Mouse (Mus musculus): ENCODE measurements around the gene Pmch. TPM values are rescaled to one million over a fixed set of nuclear protein-coding genes. Genes with fewer than 3 reads are reported as not detected.

Pmch gene
- total RNA-seq (2022), result 1 to 10 TPM in 1 of 4 experiments, not detected in 3; 1.1 TPM

DNA sequence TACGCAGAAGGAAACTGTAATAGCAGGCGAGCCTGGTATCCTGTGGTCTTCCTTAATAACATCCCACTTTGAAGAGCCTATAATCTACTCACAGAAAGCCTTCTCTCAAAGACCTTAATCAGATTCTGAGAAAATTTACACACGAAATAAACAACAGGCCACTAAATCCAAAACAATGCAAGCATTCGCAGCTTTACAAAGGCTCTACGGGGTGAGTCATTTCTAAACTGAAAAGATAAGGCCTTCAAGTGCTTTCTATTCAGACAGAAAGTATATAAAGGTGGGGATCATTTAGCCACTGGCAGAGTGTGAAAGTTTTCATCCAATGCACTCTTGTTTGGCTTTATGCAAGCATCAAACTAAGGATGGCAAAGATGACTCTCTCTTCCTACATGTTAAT lies at the start of gene Pmch:
Gene Pmch, plus strand, starts transcription at position 301 of the 400 bp plus-strand sequence.
- DNase-seq (ENCODE audit: low spot score in 2 of 2), result no peak

DNA sequence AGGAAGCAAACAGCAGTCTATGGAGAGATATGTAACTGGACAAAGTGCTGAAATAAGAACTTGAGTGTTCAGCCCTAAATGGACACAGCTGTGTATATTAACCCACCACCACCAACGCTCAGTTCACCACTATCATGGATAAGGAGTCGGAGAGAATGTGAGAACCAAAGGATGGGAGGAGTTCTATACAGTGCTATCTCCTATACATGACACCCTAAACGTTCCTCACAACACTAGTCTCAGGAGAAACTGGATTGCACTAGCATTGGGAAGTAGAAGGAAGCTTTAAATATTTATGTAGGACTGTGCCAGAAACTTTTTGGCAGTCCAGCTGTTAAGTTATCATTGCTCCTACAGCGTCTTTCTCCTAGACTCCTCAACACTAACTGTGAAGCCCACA lies 46.6 kb upstream of the Pmch start:
- DNase-seq (ENCODE audit: low spot score in 2 of 2), result no peak

DNA sequence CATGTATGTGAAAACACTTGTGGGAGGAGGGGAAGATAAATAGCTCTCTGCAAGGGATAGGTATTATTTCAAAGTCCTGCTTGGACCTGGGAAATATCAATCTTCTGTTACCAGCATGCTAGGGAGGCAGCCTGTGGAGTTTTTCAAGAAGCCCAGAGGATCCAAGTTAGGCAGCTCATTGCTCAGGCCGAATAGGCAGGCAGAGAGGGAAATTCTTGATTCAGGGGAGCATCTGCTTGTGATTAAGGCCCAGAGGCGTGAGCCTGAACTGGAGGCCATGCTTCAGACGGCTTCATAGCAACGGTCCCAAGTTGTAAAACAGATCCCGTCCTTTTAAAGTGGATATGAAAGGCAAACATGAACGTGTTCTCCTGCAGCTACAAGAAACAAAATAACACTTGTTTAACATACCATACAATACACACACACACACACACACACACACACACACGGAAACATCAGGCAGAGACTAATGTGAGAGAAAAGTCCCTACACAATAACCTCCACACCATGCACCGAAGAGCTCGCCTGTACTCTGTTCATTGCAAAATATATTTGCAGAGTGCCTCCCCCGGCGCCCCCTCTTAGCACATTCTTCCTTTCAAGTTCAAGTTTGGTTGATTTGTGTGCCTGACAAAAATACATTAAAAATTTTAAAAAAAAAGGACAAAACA lies 44.6 kb upstream of the Pmch start:
- no peak for DNase-seq (ENCODE audit: low spot score in 2 of 2)

DNA sequence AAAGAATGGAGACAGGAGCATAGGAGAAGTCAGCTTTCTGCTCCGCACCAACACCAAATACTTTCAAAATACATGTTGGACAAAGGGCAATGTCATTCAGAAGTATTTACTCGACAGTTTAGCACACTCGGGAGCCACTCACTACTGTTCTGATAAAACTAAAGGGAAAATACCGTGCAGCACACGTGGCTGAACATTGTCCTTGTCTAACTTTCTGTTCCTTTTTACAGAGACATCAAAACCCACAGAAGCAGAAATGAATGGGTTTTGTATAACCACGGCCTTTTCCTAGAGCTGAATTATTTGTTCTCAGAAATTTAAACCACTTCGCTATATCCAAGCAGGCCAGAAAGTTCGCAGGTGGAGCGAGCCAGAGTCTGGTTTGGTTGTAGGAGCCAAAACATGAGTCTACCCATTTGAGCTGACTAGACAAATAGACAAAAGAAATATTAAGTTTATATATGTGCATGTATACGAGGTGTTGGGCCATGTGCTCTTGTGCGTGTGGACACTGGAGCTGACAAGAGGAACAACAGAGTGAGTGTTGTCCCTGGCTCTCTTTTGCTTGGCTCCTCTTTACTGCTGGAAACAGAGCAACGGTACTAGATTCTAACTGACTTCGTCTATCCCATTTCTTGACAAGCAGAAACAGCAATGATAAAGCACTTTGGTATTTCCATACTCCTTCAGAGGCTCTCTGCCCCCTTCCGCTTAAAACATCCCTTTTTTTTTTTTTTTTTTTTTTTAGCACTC lies 36.5 kb upstream of the Pmch start:
- DNase-seq (ENCODE audit: low spot score in 2 of 2), result no peak

DNA sequence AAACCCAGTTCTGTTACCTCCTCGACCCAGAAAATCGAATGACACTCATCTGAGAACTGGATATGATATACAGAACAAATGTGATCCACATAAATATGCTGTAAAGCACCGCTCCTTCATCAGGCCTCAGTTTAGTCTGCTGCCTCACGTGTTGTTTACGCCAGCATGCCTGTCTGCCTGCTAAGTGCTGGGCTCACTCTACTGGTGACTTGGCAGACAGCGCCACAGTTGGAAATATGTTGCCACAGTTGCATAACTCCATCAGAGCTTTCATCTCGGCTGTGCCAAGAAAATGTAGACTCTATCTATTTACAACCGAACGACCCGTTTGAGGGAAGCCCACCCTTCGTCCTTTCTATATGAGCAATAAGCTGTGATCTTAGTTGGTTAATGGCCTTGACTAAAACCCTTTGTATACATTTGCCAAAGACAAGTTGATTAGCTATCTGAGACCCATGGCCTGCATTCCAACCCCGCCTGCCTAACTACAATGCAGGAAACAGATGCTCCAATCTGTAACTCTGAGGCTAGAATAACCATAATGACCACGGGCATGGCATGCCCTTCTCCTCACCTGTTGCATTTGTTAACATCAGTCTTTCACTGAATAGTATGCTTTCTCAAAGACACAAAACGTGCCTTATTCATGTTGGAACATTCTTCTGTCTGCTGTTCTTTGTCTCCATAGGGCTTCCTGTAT lies 33.8 kb upstream of the Pmch start:
- DNase-seq (ENCODE audit: low spot score in 2 of 2), result peak; percentile 51 to 63

DNA sequence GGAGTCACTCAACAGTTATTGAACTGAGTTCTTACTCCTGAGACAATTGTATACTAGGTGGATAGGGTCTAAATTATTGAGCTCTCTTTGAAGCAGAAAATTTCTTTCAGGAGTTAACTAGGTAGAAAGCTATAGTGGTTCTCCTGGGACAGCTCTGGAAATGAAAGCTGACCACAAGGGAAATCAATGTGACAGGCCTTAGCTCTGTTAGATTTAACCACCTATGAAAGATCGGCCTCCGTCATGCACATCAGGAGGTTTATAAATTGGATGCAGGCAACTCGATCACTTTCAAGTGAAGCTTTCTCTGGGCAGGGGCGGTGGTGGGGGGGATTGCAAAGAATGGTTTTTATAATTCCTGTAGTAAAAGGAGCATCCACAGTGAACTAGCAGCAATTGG lies 27.4 kb upstream of the Pmch start:
- DNase-seq (ENCODE audit: low spot score in 2 of 2), result no peak

DNA sequence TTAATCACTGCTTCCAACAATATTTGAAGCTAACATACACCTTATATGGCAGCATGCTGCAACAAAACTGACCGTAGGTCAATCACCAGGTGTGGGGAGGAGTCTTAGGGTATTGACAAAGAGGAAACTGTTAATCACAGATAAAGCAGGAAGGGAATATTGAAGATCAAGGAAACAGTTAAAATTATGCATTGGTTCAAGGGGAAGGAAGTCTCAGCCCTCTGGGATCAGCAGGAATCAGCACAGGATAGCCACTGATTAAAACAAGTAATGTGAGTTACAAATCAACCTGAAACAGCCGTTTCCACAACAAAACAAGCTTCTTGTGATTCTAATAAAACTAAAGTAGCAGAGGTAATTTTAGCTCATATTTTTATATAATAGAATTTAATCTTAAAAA lies 26.0 kb upstream of the Pmch start:
- DNase-seq (ENCODE audit: low spot score in 2 of 2), result no peak

DNA sequence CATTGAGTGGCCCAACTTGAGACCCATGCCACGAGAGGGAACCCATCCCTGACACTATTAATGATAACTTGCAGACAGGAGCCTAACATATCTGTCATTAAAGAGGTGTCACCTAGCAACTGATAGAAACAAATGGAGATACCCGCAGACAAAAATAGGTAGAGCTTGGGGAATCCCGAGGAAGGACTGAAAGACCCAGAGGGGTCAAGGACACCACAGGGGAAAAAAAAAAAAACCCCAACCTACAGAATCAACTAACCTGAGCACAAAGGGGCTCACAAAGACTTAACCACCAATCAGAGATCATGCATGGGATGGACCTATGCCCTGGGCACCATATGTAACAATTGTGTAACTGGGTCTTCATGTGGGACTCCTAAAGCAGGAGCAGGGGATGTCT lies 23.5 kb upstream of the Pmch start:
- DNase-seq (ENCODE audit: low spot score in 2 of 2), result no peak

DNA sequence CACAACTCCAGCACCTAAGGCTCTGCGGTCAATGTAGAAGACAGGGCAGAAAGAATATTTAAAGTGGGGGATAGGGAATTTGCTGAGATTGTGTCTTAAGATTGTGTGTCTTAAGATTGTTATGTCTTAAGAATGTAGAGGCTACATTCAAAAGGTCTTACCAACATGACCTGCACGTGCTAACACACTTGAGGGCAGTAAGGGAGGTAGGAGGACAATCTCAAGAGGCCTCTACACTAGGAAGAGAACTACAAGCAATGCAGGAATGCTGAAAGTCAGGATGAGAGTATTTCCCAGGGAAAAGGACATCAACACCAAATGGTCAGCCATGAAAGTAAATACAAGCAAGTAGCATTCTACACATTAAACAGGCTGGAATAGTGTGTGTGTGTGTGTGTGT lies 15.3 kb downstream of the Pmch start:
- no peak for DNase-seq (ENCODE audit: low spot score in 2 of 2)

DNA sequence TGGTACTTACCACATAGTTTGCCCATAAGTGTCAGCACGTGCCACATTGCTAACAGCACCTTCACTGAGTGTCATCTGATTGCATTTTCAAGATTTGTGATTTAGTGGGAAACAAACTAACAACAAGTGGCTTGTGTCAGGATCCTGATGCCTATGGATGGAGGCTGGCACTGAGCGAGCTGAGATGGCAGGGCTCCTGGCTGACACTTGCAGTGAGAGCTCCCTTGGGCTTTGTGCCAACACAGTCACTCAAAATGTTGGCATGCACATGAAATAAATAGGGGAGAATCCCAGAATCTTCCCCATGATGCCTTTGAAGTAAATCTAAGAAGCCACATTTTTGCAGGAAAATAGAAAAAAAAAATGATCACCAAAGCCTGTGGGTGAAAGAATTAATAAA lies 22.4 kb downstream of the Pmch start:
- no peak for DNase-seq (ENCODE audit: low spot score in 2 of 2)

DNA sequence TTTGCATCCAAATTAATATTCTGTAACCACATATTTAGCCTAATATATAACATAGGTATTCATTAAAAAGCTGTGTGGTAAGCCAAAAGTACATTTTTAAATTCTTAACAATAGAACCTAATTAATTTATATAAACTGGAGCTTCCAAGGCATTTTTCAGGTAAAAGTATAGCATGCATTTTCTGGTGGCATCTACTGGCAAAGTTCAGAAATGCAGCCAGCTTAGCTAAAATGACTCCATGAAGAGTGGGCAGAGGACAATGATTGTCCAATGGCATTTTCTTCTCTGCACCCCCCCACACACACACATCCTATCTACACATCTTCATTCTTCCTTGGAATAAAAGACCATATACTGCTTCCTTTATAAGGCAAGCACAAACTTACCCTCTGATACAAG lies 28.8 kb downstream of the Pmch start:
- no peak for DNase-seq (ENCODE audit: low spot score in 2 of 2)

DNA sequence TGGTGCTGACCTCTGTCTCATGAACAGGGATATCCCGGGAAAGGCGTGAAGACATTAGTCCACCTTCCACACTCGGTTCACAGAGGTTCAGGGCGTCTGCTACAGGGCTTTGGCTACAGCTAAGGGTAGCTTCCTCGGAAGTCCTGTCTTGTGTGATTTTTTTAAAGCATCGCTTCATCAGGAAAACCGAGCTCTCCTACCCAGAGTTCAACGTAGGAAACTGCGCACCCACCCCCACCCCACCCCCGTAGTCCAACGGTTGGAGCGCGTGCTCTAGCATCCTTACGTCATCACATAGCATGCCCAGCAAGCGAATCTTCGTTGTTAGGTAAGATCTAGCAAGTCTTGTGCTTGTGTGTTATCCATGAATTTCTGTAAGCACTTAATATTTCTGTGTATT lies 44.8 kb downstream of the Pmch start:
- DNase-seq (ENCODE audit: low spot score in 2 of 2), result no peak

Other genes starting within 250 kb of the Pmch start
- gene Igf1, start 232.8 kb upstream of the Pmch start, total RNA-seq (2022), result 10 to 100 TPM in 2 of 4 experiments, 1 to 10 TPM in 2; 7.2 to 24.8 (median 12.2) TPM
- 1 to 10 TPM in 2 of 4 experiments, under 1 TPM in 2; 0.70 to 1.3 (median 1.0) TPM for gene Parpbp, start 55.9 kb downstream of the Pmch start, total RNA-seq (2022)
- gene Nup37, start 55.9 kb downstream of the Pmch start, total RNA-seq (2022), result 1 to 10 TPM; 6.6 to 8.5 (median 7.8) TPM
- gene Washc3, start 110.0 kb downstream of the Pmch start, total RNA-seq (2022), result 10 to 100 TPM; 25.5 to 28.8 (median 27.3) TPM

All from layer of hippocampus, adult 8-10 months (tissue).